ENCODE assay signal across 8 mouse cellular contexts in genomic region chr15:98093121-98094011, GRCm38 (mm10). TPM values are rescaled to one million over a fixed set of nuclear protein-coding genes. Genes with fewer than 3 reads are reported as not detected.
DNase-seq lines count a peak whose midpoint lies in the region; ATAC-seq lines count a peak whose summit lies in the region.

Gene Senp1, minus strand, starts transcription at chr15:98093744.

- peak within 1 kb of the TSS; percentile 89 for H3K4me3 ChIP-seq in hindbrain, embryonic 13.5 days

- ATAC-seq in hindbrain, embryonic 13.5 days (ENCODE audit: low FRiP score) = peak; percentile 92

- no peaks in the 10 kb centered on the region for H3K9me3 ChIP-seq in hindbrain, embryonic 13.5 days

- peak within 1 kb of the TSS; percentile 92 for H3K9ac ChIP-seq in hindbrain, embryonic 13.5 days

- WGBS in hindbrain, embryonic 13.5 days = under 1% methylated on average over 56 of the region's 58 CpGs

- no peaks in the 10 kb centered on the region for H3K27me3 ChIP-seq in hindbrain, embryonic 13.5 days

- H3K27ac ChIP-seq in hindbrain, embryonic 13.5 days = peak within 1 kb of the TSS; percentile 95

- 0 out of 2 replicates have a peak, but pooled peaks cover 3% of the 10 kb centered on the region for H3K36me3 ChIP-seq in hindbrain, embryonic 13.5 days

- H3K4me2 ChIP-seq in hindbrain, embryonic 13.5 days = peak within 1 kb of the TSS; percentile 76

- peak; percentile 93 for DNase-seq in NIH3T3 (ENCODE audit: low read depth)
- DNase-seq in cerebellum, postnatal 10 days = peak; percentile 94
- peak; percentile 82 to 83 for DNase-seq in frontal cortex, postnatal 14 days (ENCODE audit: low spot score in 2 of 2)
- DNase-seq in layer of hippocampus, postnatal 36 days = peak; percentile 88 to 89
- DNase-seq in lung, postnatal 36 days = peak; percentile 93
- peak; percentile 95 for DNase-seq in retina, postnatal 1 day
- peak; percentile 85 to 87 for DNase-seq in urinary bladder, adult 18-20 months (ENCODE audit: low spot score in 2 of 2)

- peaks cover 21% of the 10 kb centered on the region for H3K4me1 ChIP-seq in hindbrain, embryonic 13.5 days (replicated peaks)

RNA-seq across cellular contexts. Expression of gene Senp1, which starts in this region (rescaled TPM):
- 23.3 and 24.7 TPM in 2 replicates for polyA plus RNA-seq in hindbrain, embryonic 13.5 days (2015; fragmentation: Nextera tagmentation; extraction: Ambion mirVana)
- 10 to 100 TPM; 12.3 to 14.2 TPM for total RNA-seq in layer of hippocampus, postnatal 36 days (2021)

Comparison
In these comparisons a context has a peak if more than half of its experiments do, and no peak if none do; other contexts are left out.
1. Peak in every context shown above with its lines: DNase-seq, ATAC-seq, H3K4me3 ChIP-seq and H3K27ac ChIP-seq.